Mouse (Mus musculus) lung, postnatal 0 days (tissue): ENCODE data around the gene Cd82.

Experiments
- CTCF ChIP-seq: IDR thresholded peaks from 2 replicates; pipeline ENCODE4 v1.5.1; 2016; ENCODE audit warnings: antibody characterized with exemption, mild to moderate bottlenecking
- EP300 ChIP-seq: IDR thresholded peaks from 2 replicates; pipeline ENCODE4 v1.6.1; 2016; ENCODE audit warnings: antibody characterized with exemption, mild to moderate bottlenecking, control low read depth

DNA sequence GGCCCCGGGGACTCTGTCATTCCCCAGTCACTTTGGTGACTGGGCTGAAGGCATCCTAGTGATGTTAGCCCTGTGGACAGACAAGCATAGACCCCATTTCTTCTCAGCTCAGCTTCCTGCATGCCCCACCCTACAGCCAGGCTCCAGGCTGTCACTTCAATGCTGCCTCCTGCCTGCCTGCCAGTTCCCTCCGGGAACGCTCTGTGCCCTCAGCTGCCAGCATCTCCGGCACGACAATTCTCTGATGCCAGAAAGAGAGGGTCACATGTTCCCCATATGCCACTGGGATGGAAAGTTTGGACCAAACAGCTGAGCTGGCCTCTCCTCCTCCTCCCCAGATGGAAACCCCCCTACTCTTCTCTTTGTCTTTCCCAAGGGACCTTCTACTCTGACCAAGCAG is 79.1 kb downstream of the Cd82 start:
- TF ChIP-seq EP300 (no peak), CTCF (no peak)
